Mouse (Mus musculus) retina, embryonic 14.5 days (tissue): ENCODE measurements around the gene Dnali1.

Experiments used
- DNase-seq: peaks from one replicate; pipeline ENCODE4 v3.0.0-alpha.2; 2015; ENCODE audit warnings: low spot score

Dnali1 gene

DNA sequence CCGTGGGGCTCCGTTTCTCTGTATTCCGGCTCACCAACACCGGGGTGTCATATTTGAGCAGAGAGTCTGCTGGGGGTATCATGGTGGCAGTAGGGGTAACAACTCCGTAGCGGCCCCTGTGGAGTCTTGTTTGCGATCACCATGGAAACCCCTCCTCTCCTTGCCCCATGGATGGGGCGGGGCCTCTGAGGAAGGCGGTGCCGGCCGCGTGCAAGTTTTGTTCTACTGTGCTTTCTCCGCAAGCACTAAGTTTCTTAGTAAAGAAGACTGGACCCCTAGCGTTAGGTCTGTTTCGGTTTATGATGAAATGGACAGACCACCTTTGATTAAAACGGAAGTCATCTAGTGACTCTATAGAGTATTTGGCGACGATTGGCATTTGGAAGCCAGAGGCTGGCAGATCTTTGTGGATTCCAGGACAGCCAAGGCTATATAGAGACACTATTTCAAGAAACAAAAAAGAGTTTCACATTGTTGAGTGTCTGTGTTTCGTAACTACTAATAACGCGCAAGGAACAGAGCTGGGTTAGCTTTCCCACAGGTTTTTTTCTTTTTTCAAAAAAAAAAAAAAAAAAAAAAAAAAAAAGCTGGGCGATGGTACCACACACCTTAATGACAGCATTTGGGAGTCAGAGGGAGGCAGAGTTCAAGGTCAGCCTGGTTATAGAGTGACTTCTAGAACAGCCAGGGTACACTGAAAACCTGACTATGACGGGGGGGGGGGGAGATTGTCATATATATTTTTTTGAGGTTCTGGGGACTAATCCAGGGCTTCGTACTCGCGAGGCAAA lies at the start of gene Dnali1:
TSS of gene Dnali1 (minus strand) at position 187 of the 791 bp plus-strand sequence.
- peak; percentile 71 for DNase-seq

DNA sequence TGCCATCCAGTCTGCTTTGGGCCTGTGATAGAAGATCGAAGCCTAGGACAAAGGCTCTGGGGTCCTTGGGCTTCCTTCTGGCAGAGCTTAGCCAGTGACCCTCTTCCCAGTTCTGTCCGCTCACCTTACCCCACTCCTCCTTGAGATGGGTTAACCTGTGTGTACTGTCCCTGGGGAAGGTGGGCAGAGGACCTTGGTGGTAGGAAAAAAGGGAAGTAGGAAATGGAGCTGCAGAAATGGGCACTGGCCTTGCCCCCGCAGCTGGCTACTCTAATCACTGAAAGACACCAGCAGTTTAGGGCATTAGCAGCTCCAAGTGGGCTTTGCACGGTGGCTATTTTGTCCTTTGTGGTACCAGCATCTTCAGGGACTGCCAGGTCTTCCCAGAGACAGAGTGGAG lies 49.6 kb upstream of the Dnali1 start:
- DNase-seq = no peak

DNA sequence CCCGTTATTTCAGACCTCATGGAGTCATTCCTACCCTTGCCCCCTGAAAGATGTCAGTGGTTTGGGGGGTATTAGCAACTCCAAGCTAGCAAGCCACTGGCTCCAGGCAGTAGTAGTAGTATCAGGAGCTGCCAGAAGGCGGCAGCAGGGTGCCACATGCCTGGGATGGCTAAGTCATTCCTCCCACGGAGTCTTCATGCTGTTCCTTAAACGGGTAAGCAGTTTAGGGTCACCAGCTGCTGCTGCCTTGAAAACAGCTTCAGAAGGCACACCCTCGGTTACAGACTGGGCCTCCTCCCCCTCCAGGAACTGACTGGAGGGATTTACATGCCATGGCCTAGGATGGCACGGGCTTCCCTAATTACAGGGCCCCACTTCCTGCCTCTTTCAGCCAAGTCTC lies 49.1 kb upstream of the Dnali1 start:
- DNase-seq = peak; percentile 90

DNA sequence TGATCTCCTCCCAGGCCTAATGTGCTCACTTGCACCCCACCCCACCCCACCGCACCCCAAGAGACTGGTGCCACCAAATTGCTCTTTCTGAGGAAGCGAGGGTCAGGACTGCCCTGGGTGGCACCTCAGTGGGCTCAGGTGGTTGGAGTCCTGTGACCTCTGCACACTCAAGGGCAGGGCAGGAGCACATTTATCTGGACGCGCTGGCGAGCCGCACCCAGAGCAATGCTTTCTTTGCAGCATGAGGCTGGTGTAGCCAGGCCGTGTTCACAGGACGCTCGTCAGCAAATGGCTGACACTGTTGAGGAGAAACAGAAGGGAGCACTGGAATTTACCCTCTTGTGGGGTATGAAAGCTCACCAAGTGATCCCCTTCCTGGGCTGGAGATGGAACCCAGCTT lies 39.9 kb upstream of the Dnali1 start:
- no peak for DNase-seq

DNA sequence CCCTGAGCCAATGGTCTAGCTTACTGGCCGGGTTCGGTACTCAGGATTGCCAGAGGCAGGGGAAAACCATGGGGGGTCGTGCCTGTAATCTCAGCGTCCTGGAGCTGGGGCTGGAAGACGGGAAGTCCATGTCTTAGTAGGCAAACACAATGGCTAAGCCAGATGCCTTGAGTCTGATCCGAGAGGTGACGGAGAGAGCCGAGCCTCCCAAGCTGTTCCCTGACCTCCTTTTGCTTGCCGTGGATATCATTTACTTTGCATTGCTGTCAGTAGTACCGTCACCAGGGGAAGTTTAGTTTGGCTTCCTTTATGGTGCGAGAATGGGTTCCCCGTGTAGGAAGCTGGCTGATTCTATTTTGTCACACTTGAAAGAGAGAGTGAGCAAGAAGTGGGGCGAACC lies 35.8 kb upstream of the Dnali1 start:
- DNase-seq = no peak

DNA sequence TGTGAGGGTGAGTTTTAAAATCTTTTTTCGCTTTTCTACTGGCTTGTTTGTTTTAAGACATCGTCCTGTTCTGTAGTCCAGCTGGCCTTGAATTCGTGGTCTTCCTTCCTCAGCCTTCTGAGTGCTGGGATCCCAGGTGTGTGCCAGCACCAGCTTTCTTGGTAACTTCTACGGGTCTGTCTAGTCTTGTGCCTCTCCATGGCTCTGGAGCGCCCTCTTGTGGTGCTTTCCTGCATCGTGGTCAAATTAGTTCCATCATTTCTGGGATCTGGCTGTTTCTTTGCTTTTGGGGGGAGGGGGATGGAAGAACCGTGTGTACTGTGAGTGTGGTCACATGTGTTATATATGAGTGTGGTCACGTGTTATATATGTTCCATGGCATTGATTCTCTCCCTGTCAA lies 34.0 kb upstream of the Dnali1 start:
- DNase-seq = peak; percentile 94

DNA sequence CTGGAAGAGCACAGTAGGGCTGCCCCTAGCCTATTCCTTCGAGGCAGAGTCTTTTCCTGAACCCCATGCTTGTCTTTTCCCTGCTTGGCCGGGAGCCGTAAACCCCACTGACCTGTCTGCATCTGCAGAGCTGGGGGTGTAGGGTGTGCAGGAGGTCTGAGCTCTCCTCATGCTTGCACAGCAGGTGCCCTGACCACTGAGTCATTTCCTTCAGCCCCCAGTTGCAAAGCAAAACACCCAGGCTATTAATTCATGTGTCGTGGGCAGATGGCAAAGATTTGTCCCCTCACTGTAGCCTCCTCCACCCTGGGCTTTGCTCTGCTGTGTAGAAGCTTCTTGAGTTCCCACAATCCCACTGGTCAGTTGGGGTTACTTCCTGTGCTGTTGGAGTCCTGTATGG lies 31.9 kb upstream of the Dnali1 start:
- no peak for DNase-seq

DNA sequence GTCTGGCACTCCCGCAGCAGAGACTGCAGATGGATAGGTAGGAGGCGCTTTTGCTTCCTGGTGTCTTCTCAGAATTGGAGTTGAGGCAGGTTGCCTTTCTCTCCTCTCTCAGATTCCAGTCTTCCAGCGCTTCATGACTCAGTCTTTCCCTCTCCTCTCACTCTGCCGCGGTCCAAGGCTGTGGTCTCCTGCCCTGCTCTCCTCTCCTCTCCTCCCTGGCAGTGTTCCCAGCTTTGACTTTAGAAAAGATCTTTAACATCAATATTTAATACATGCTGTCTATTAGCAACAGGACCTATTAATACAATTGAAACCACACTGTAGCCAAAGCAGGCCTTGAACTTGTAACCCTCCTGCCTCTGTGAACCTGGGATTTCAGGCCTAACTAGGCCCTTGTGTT lies 30.6 kb upstream of the Dnali1 start:
- DNase-seq = no peak

DNA sequence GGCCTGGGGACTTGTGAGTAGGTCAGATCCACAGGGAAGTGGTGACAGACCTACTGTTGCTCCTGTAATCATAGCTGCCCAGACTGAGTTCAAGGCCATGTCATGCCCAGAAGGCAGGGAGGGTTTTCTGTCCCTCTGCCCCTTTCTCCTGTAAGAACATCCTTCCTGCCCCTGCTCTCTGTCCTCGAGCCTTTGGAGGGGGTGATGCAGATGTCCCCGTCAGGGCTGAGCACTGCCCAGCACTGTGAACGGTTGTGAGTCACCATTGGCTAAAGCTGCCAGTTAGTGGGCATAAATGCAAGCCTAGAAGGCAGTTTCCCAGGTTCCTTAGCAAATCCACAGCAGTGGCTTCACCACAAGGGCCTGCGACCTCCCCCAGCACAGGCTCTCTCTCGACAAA lies 27.5 kb upstream of the Dnali1 start:
- DNase-seq = no peak

DNA sequence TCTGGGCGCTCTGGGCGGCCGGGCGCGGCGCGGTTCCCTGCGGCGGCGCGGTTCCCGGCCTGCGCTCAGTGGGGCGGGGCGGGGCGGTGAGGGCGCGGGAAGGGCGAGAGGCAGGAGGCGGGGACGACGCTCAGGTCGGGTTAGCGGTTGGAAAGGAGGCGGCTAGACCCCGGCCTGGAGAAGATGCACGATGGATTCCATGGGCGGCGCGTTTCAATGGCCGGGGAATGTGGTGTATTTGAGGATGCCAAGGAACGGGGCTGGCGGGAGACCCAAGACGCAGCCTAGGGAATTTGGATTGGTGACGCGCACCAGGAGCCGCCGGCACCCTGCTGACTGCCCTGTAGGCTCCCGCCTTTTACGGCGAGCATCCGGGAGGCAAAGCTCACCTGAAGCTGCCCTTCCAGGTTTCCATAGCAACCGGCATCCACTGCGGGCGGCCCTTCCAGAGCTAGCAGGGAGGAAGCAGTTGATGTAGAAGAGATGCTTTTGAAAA lies 19.9 kb upstream of the Dnali1 start:
- peak; percentile 75 for DNase-seq

DNA sequence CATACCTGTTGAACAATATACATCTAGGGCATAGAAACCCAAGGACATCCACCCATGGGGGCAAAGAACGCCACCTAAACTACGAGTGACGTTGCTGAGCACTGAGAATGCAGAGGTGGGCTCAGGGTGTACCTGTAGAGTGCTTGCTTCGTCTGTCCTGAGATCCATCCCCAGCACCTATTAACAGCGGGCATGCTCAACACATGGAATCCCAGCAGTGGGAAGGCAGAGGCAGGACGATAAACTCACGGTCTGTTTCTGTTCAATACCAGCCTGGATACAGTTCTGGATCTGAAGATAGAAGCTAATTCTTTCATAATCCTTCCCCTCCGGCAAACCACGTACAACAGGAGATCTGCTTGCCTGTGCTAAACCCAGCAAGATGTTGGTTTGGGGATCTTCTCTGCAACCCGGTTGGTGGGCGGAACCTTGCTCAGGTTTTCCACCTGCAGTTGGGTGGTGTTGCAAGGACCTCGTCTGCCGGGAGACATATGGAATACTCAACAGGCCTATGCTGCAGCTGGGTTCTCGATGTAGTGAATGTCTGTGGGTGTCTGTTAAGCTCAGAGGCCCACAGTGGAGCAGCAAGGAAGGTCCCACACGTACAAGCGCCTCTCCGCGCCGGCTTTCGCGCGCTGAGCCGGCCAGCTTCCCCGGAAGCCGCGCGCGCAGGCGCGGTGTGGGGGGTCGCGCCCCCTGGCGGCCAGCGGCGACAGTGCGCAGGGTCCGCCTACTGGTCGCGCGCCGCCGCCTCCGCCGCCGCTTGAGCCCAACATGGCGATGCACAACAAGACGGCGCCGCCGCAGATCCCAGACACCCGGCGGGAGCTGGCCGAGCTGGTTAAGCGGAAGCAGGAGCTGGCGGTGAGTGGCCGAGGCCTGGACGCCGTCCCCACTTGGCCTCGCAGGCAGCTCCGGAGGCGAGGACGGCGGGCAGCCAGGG lies 19.2 kb upstream of the Dnali1 start, which contains the start of gene Meaf6:
TSS of gene Meaf6 (plus strand) at position 732 of the 943 bp plus-strand sequence.
- peak; percentile 92 for DNase-seq

DNA sequence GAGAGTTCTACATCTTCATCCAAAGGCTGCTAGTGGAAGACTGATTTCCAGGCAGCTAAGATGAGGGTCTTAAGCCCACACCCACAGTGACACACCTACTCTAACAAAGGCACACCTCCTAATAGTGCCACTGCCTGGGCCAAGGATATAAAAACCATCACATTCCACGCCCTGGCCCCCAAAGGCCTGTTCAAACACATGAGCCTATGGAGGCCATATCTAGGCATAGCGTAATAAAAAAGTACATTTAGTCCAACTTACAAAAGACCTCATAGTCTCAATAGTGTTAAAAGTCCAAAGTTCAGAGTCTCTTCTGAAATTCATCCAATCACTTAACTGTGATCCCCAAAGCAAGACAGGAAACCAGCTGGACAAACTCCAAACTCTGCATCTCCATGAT lies 13.2 kb upstream of the Dnali1 start:
- no peak for DNase-seq

DNA sequence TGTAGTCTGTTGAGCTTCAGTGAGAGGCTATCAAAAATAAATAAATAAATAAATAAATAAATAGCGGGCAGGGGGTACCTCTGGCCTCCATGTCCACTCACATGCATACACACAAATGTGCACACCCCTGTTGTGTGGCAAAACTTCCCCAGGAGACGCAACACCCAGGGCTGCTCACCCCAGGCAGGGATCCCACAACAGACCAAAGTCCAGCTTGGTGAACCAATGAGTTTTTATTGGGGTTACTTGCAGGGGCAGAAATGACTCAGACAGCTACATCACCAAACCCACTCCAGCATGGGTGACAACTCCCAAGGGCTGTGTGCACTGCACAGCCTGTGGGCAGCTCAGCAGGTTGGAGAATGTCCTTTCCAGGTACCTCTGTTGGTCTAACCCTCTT lies 12.2 kb upstream of the Dnali1 start:
- DNase-seq = no peak

DNA sequence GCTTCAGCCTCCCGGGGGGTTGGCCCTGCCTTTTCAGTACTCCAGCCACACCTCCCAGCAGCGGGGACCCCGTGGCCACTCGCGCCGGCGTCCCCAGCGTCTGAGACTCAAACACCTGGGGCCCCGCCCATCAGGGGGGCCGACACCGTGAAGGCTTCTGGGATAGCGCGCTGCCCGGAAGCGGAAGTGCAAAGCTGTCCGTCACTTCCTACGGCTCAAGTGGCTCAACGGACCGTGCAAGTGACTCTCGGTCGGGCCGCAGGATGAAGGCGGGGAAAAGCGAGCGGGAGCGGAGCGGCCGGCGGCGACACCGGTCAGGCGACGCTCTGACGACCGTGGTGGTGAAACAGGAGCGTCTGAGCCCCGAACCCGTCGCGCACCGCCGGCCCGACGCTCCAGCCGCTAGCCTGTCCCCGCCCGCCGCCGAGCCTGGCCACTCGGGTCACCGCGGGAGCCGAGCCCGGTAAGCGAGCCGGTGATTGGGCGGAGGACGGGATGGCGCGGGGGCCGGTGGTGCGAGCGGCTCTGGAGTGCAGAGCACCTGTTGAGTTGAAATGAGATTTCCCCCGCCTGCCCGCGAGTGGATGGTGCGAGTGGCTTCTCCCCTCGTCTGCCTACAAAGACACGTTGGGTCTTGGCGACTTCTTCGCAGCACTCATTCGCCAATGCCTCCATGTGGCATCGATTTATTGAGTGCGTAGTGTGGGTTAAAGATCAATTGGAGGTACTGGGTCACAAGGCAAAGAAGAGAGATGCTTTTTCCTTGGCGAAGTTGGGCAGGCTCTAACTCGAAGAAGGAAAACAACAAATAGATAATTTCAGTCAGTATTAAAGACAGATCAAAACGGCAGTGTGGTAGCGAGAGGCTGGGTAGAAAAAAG lies 1.2 kb upstream of the Dnali1 start, which contains the start of gene Snip1:
TSS of gene Snip1 (plus strand) at position 183 of the 881 bp plus-strand sequence.
- peak; percentile 95 for DNase-seq

DNA sequence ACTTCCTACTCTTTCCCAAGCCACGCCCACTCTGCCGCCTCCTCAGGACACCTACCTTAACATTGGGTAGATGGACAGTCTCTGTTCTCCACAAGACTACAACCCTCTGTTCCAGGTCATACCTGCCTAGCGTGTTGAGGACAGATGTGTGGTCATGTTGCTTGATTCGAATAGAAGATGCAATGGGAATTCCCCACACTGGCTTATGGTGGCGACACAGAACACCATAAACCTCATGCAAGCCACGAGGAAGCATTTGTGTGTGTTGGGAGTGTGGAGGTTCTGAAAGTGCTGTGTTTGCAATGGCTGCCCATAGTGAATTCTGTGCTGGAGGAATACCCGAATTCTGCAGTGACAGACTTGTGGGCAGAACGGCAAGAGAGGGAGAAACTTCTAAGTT lies 1.7 kb downstream of the Dnali1 start:
- DNase-seq = no peak

DNA sequence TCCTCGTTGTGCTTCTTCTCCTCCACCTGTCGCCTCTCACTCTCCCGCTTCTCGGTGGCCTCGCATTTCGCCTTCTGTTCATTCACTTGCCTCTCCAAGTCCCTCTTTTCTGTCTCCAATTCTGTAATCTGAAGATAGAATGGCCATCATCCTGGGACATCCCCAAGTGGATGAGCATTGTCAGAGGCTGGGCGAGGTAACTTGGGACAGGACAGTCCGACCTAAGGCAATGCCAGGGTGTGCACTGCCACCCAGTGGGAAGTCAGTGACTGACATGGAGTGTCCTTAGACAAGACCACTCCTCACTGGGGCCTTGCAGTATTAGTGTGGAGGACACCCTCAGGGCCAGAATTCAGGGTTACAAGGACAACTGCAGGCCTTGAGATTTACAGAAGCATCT lies 6.5 kb downstream of the Dnali1 start:
- peak; percentile 85 for DNase-seq

DNA sequence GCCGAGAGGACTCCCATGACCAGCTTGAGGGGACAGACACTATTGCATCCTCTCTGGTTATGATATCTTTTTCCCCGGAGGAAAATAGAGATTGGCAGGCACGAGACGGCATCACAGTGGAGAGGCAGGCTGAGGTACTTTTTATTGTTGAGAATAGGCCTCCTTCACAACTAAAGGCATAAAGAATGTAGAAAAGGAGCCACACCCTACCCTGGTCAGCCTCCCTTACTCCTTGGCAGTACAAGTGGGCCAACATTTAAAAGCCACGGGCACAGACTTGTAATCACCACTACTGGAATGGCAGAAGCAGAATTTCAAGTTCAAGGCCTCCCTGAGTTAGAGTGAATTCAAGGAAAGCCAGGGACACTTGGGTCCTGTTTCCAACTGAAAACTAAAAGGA lies 7.5 kb downstream of the Dnali1 start:
- DNase-seq = no peak

DNA sequence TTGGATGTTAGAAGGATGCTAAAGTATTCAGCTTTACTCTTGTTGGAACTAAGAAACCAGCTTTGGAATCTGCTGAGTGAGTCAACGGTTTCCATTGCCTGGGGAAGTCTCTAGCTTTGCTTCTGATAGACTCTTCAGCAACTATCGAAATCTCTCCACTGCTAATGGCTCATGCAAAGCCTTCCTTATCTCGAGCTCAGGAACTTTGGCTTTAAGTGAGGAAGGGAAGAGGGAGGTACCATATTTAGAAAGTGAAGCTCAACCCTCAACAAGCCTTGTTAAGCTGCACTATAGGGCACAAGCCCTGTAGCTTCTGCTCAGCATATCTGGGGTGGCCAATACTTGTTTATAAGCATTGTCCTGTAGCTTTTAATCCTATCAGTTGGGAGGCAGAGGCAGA lies 8.2 kb downstream of the Dnali1 start:
- no peak for DNase-seq

DNA sequence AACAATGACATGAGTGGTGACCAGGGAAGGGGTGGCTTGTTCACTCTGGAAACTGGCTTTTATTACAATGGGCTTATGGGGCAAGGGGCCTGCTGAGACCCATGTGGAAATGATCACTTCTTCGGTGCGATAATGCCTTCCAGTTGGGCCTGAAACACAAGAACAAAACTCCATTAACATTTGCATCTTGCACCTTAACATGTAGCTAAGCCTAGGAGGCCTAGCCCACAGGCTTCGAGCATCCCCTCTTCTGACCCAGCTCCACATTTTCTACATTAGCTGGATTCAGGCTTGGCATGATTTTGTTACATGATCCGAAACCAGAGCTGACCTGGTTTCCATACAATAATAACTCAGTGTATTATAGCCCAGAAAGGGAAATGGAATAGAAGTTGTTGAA lies 9.0 kb downstream of the Dnali1 start:
- no peak for DNase-seq

DNA sequence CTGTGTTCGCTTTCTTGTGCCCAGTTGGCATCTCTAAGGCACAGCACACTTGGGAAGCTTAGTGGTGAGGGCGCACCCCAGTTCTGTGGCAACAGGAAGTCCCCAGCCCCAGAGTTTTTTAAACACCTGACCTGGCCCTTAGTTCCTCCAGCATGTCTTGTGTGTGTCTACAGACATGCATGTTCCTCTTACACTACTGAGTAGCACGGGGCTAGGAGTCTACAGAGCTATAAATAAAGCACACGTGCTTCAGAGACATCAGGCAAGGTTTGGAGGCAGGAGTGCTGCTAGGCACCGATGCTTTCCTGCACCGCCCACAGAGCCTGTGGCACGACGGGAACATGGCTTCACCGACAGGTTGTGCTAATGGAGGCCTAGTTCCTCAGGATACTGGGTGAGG lies 10.1 kb downstream of the Dnali1 start:
- no peak for DNase-seq

DNA sequence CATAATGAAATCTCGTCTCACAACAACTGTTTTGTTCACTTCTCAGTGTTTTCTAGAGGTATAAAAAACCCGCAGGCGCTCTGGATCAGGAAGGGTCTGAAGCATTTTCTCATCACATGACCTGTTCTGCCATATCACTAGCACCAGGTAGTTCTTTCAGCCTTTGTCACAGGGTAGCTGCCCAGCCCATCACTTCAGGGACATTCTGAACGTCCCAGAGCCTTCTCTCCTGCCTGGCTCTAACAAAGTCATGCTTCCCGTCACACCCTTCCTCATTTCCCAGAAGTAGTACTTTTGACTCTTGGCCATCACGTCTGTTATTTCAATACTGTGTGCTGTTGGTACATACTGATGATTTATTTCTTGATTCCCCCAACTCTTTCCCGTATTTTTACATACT lies 21.0 kb downstream of the Dnali1 start:
- no peak for DNase-seq

DNA sequence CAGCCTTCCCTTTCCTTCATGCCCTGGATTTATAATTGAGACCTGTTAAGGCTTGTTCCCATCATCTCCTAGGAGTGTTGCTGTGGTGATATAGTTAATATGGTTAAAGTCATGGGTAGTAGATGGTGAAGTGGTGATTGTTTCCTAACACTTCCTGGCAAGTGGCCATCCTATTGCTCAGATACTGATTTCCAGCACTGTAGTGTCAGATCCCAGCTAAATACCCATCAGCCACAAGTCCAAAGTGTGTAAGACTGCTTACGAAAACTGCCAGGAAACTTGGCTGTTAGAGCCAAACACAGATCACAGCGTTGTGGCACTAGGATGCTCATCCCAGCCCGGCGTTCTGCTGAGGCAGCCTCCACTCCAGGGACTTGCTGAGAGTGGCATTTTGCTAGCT lies 31.2 kb downstream of the Dnali1 start:
- DNase-seq = no peak
